Mouse (Mus musculus): ENCODE measurements around the gene Cdca5. TPM values are rescaled to one million over a fixed set of nuclear protein-coding genes. Genes with fewer than 3 reads are reported as not detected.
"Not testable (repeated sequence)": the region's sequence is repeated elsewhere in the genome, so short reads cannot be mapped to it uniquely, and the experiment has no call there.

Gene Cdca5
- polyA plus RNA-seq (2015; fragmentation: Nextera tagmentation; extraction: Ambion mirVana), result 44.6 and 45.8 TPM in 2 replicates

DNA sequence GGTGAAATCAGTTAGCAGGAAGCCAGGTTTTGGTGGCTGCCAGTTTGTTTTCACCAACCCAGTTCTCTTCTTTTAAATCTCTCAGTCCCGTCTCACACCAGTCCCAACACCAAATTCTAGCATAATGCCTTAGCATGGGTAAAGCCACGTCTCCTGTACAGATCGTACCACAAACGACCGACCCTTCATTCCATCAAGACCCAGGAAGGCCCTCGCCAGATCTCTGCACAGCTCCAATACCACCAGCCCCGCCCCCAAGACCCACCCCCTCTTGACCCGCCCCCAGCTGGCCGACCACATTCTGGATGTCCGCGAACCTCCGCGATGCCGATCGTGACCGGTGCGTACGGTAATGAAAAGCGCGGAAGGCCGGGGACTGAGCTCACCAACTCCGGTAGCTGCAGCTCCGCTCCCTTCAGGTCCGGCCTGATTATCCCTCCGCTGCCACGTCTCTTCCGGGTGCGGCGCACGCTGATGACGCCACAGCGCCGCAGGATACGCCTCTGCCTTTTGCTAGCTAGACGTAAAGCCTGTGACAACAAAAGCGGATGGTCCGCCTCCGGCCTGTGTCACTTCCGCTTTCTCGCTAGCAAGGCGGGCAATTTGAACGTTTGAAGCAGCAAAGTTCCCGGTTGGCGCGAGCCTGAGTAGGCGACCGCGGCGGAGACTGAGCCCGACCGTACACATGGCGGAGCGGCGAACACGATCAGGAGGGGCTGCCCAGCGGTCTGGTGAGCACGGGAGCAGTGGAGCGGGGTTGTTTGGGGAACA lies at the start of gene Cdca5, which contains the start of gene Zfpl1:
Gene Cdca5 (plus strand): TSS at position 506 of the 771 bp plus-strand sequence.
Gene Zfpl1 (minus strand): TSS at position 479 of the 771 bp plus-strand sequence.
- Histone ChIP-seq H3K27me3 (no peaks in the 10 kb centered on the region), H3K9me3 (replicated peaks) (no peaks in the 10 kb centered on the region), H3K4me2 (peak within 1 kb of the TSS; percentile 90), H3K36me3 (ENCODE audit: poor library complexity, severe bottlenecking) (peaks cover 49% of the 10 kb centered on the region), H3K4me1 (peaks cover 28% of the 10 kb centered on the region), H3K9ac (peak within 1 kb of the TSS; percentile 74), H3K27ac (peak within 1 kb of the TSS; percentile 57; the same call in 1 of the 2 replicates), H3K4me3 (peak within 1 kb of the TSS; percentile 66)
- WGBS, result under 1% methylated on average over 58 of the region's 58 CpGs
- ATAC-seq, result peak; percentile 94

- H3K27ac ChIP-seq, result no peak overlapping the region
- no peaks in the 10 kb centered on the region for H3K9me3 ChIP-seq (replicated peaks)
- H3K27me3 ChIP-seq, result no peaks in the 10 kb centered on the region
- H3K4me2 ChIP-seq, result no peak overlapping the region
- 83% methylated on average over 9 of the region's 9 CpGs for WGBS
- no peaks in the 10 kb centered on the region for H3K36me3 ChIP-seq (ENCODE audit: poor library complexity, severe bottlenecking)
- ATAC-seq, result no peak
- H3K9ac ChIP-seq, result no peak overlapping the region
- H3K4me1 ChIP-seq, result no peaks in the 10 kb centered on the region
- H3K4me3 ChIP-seq, result no peak overlapping the region
Measured at GRCm38 (mm10) chr19:6035966-6036585, 48.7 kb upstream of the Cdca5 start.

DNA sequence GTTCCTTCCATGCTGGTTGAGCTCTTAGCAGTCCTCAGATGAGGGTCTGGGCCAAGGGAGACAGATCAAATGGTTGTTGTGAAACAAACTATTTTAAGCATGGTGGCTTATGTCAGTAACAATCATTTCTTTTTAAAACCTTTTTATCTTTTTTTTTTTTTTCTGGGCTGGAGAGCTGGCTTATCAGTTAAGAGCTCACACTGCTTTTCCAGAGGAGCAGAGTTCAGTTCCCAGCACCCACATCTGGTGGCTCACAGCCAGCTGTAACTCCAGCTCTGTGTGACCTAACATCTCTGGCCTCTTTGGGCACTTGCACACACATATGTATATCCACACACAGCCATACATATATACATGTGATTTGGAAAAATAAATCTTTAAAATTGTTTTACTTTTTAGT lies 47.1 kb upstream of the Cdca5 start:
- H3K9ac ChIP-seq, result no peak overlapping the region
- H3K27ac ChIP-seq, result no peak overlapping the region

DNA sequence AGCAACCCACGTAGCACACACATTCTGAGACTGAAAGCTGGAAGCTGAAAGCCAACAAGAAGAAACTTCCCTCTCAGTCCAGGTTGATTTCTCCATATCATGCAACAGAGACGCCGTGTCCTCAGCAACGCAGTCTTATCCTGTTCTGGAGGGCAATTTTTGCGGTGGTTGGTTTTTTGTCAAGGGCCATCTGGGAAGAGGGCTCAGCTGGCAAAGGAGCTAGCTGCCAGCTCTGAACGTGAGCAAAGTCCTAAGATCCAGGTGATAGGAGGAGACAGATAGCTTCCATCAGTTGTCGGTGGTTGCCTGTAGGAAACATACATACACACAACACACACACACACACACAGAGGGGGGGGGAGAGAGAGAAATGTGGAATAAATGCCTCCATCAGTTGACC lies 46.5 kb upstream of the Cdca5 start:
- H3K27me3 ChIP-seq, result no peaks in the 10 kb centered on the region
- H3K9me3 ChIP-seq (replicated peaks), result no peaks in the 10 kb centered on the region
- H3K4me2 ChIP-seq, result no peak overlapping the region
- no peaks in the 10 kb centered on the region for H3K4me1 ChIP-seq
- no peak for ATAC-seq
- H3K27ac ChIP-seq, result no peak overlapping the region
- no peak overlapping the region for H3K9ac ChIP-seq
- WGBS, result 84% methylated on average over 7 of the region's 7 CpGs
- H3K4me3 ChIP-seq, result no peak overlapping the region
- H3K36me3 ChIP-seq (ENCODE audit: poor library complexity, severe bottlenecking), result no peaks in the 10 kb centered on the region

More for the DNA sequence above, 47.1 kb upstream of the Cdca5 start:
- no peaks in the 10 kb centered on the region for H3K27me3 ChIP-seq
- H3K36me3 ChIP-seq (ENCODE audit: poor library complexity, severe bottlenecking), result no peaks in the 10 kb centered on the region
- no peak for ATAC-seq
- H3K4me1 ChIP-seq, result no peaks in the 10 kb centered on the region
- H3K4me3 ChIP-seq, result no peak overlapping the region
- H3K9me3 ChIP-seq (replicated peaks), result no peaks in the 10 kb centered on the region
- no peak overlapping the region for H3K4me2 ChIP-seq

DNA sequence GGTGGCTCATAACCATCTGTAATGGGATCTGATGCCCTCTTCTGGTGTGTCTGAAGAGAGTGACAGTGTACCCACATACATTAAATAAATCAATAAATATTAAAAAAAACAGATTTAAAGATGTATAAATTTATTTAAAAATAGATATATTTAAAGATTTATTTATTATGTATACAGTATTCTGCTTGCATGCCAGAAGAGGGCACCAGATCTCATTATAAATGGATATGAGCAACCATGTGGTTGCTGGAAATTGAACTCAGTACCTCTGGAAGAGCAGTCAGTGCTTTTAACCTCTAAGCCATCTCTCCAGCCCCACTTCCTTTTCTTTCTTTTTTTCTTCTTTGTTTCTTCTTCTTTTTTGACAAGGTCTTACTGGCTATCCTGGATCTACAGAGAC lies 44.8 kb upstream of the Cdca5 start:
- Histone ChIP-seq H3K27ac (no peak overlapping the region), H3K4me3 (no peak overlapping the region), H3K4me2 (no peak overlapping the region), H3K9me3 (replicated peaks) (no peaks in the 10 kb centered on the region), H3K9ac (no peak overlapping the region), H3K27me3 (no peaks in the 10 kb centered on the region), H3K36me3 (ENCODE audit: poor library complexity, severe bottlenecking) (no peaks in the 10 kb centered on the region), H3K4me1 (peaks cover 2% of the 10 kb centered on the region)
- ATAC-seq, result no peak

DNA sequence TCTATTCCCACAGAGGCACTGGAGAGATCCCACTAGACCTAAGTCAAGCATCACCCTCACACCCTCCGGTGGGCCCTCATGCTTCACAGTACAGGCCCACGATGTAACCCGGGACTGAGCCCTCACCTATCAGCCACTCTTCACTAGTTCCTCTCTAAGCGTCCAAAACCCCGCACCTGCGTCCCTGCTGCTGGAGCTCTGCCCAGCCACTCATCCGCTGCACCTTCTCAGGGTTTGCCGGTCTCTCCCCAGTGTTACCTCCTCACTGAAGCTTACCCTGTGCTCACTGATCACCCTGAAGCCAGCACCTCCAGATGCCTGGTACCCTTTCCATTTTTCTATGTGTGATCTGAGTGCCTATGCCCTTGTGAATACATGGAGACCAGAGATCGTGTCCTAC lies 42.5 kb upstream of the Cdca5 start:
- 82% methylated on average over 9 of the region's 9 CpGs for WGBS
- Histone ChIP-seq H3K27ac (no peak overlapping the region), H3K4me2 (no peak overlapping the region), H3K9me3 (replicated peaks) (no peaks in the 10 kb centered on the region), H3K27me3 (no peaks in the 10 kb centered on the region), H3K4me1 (peaks cover 12% of the 10 kb centered on the region), H3K9ac (no peak overlapping the region), H3K4me3 (no peak overlapping the region), H3K36me3 (ENCODE audit: poor library complexity, severe bottlenecking) (no peaks in the 10 kb centered on the region)
- ATAC-seq, result no peak

DNA sequence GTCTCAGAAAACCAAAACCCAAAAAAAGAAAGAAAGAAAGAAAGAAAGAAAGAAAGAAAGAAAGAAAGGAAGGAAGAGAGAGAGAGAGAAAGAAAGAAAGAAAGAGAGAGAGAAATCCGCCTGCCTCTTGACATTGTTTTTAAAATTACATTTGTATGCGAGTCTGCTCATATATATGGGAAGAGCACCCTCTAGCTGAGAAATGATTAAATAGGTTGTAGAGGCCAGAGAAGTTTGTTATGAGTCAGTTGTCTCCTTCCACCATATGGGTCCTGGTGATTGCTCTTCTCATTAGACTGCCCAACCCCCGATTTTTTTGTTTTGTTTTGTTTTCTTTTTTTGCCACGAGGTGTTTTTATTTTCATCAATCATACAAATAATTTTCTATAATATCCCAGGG lies 40.7 kb upstream of the Cdca5 start:
- H3K4me1 ChIP-seq, result peaks cover 27% of the 10 kb centered on the region
- H3K27ac ChIP-seq; H3K4me3 ChIP-seq; H3K27me3 ChIP-seq; H3K9ac ChIP-seq; H3K9me3 ChIP-seq (replicated peaks); H3K4me2 ChIP-seq; ATAC-seq: not testable (repeated sequence)
- WGBS, result 65% methylated on average over 4 of the region's 4 CpGs
- peaks cover 11% of the 10 kb centered on the region for H3K36me3 ChIP-seq (ENCODE audit: poor library complexity, severe bottlenecking)

GRCm38 (mm10) chr19:6045366-6046293 lies 39.2 kb upstream of the Cdca5 start:
- 21% methylated on average over 20 of the region's 20 CpGs for WGBS
- Histone ChIP-seq H3K36me3 (ENCODE audit: poor library complexity, severe bottlenecking) (peaks cover 26% of the 10 kb centered on the region), H3K27ac (peak overlapping the region; percentile 98), H3K4me2 (peak overlapping the region; percentile 99), H3K27me3 (no peaks in the 10 kb centered on the region), H3K9me3 (replicated peaks) (no peaks in the 10 kb centered on the region), H3K4me3 (peak overlapping the region; percentile 95), H3K9ac (peak overlapping the region; percentile 95), H3K4me1 (peaks cover 27% of the 10 kb centered on the region)
- peak; percentile 55 for ATAC-seq

DNA sequence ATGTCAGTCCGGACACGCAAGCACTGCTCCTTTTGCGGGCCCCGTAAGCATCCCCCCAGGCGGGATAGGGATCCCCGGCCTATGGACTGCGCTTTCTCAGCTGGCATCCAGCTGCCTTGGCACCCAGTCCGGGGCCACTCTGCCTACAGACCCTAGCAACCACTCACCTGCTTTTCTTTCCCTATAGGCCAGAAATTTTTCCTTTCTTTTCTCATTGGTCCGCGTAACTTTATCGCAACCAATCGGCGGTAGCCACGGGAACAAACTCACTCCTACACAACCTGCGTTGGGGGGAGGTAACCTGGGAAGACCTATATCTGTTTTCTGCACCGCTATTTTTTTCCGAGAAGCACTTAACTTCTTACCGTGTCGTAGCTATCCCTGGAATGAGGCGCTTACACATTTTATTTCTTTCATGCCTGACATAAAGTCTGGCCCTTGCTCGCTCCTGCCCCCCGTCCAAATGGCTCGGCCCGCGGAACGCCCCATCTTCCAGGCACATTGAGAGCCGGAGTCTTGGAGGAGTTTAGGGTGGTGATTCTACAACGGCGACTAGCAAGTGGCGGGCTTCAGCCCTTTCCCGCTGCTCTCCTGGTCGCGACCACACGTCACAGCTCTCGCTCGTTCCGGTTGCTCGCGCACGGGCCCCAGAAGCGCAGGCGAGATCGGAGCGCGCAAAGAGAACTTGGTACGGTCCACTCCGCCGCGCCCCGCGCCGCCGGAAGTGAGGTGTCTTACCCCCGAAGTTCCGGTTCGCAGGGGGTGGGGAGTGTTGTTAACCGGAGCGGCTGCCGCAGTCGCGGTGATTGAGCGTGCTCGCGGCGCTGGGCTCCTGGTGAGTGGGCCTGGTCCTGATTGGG lies 38.3 kb upstream of the Cdca5 start, which contains the start of gene Syvn1:
Gene Syvn1 (plus strand): TSS at position 283 of the 860 bp plus-strand sequence.
- Histone ChIP-seq H3K4me3 (peak within 1 kb of the TSS; percentile 95), H3K9ac (peak within 1 kb of the TSS; percentile 95), H3K4me1 (peaks cover 27% of the 10 kb centered on the region), H3K27me3 (no peaks in the 10 kb centered on the region), H3K36me3 (ENCODE audit: poor library complexity, severe bottlenecking) (peaks cover 35% of the 10 kb centered on the region), H3K9me3 (replicated peaks) (no peaks in the 10 kb centered on the region), H3K4me2 (peak within 1 kb of the TSS; percentile 99), H3K27ac (peak within 1 kb of the TSS; percentile 98)
- ATAC-seq, result peak; percentile 93
- under 1% methylated on average over 65 of the region's 65 CpGs for WGBS

- peak overlapping the region; percentile 98 for H3K27ac ChIP-seq
- peaks cover 27% of the 10 kb centered on the region for H3K4me1 ChIP-seq
- WGBS, result 2% methylated on average over 39 of the region's 44 CpGs
- H3K4me2 ChIP-seq, result peak overlapping the region; percentile 99
- peak; percentile 9 for ATAC-seq
- H3K9ac ChIP-seq, result peak overlapping the region; percentile 95
- no peaks in the 10 kb centered on the region for H3K9me3 ChIP-seq (replicated peaks)
- no peaks in the 10 kb centered on the region for H3K27me3 ChIP-seq
- peaks cover 43% of the 10 kb centered on the region for H3K36me3 ChIP-seq (ENCODE audit: poor library complexity, severe bottlenecking)
- peak overlapping the region; percentile 95 for H3K4me3 ChIP-seq
Measured at GRCm38 (mm10) chr19:6047154-6047898, 37.5 kb upstream of the Cdca5 start.

DNA sequence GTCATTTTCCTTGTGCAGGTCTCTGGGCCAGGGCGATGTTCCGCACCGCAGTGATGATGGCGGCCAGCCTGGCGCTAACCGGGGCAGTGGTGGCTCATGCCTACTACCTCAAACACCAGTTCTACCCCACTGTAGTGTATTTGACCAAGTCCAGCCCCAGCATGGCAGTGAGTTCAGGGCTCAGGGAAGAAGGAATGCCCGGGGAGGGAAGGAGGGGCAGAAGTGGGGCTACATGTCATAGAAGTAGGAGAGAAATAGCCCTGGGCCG lies 37.0 kb upstream of the Cdca5 start:
- H3K4me3 ChIP-seq, result peak overlapping the region; percentile 95
- H3K9ac ChIP-seq, result peak overlapping the region; percentile 95
- peaks cover 48% of the 10 kb centered on the region for H3K36me3 ChIP-seq (ENCODE audit: poor library complexity, severe bottlenecking)
- peaks cover 27% of the 10 kb centered on the region for H3K4me1 ChIP-seq
- H3K9me3 ChIP-seq (replicated peaks), result no peaks in the 10 kb centered on the region
- H3K27me3 ChIP-seq, result no peaks in the 10 kb centered on the region
- H3K4me2 ChIP-seq, result peak overlapping the region; percentile 99
- no peak for ATAC-seq
- 91% methylated on average over 8 of the region's 8 CpGs for WGBS
- no peak overlapping the region for H3K27ac ChIP-seq

Measured in forebrain, embryonic 13.5 days (tissue).